Mouse (Mus musculus): Measurements from ENCODE around the gene 1700049E17Rik2. TPM values are rescaled to one million over a fixed set of nuclear protein-coding genes. Genes with fewer than 3 reads are reported as not detected.
"Not testable (repeated sequence)": the region's sequence is repeated elsewhere in the genome, so short reads cannot be mapped to it uniquely, and the experiment has no call there.

The 1700049E17Rik2 gene
- total RNA-seq (2021) = not detected

DNA sequence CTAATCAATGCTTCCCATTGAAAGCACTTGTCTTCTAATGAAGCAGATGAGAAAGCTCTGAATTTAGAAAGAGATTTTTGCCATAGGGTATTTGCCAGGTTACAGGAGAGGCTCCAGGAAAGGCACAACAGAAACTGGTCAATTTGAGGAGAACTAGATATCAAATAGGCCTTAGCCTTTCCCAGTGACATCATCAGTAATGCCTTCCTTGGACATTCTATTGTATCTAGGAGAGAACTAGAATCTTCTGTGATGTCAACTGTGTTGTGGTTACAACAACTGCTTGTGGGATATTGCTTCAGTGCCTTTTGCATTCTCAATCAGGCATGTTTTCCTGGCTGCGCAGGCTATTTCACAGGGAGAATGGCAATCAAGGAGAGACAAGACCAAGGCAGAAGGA, at the start of gene 1700049E17Rik2:
TSS of gene 1700049E17Rik2 (plus strand) at position 301 of the 400 bp plus-strand sequence.
- DNase-seq = not testable (repeated sequence)

DNA sequence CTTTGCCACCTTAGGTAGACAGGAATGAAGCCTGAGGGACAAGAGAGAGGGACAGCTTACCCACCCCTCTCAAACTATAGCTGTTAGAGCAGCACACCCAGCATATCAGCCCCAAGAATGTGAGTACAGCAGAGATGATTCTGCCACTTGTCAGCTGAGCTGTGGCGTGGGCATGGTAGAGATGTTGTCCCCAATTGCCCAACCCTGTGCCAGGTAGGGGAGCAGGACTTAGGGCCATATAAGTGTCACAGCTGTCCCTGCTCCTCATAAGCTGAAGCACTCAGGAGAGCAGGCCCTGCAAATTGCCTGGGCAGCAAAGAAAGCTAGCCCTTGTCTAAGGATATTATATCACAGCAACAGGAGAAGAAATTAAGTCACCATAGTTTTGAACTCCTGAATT, 48.3 kb upstream of the 1700049E17Rik2 start:
- DNase-seq = not testable (repeated sequence)

DNA sequence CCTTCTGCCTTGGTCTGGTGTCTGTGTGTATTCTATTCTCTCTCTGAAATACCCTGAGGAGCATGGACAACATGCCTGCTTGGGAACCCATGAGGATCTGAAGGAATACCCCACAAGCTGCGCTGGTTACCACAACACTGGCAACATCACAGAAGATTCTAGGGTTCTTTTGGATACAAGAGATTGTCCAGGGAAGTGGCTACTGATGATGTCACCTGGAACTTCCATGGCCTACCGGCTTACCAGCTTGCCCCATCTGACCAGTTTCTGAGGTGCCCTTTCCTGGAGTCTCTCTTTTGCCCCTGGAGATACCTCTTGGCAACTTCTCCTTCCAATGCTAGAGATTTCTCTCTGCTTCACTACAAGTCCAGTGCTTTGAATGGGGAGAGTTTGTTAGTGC, 17.5 kb upstream of the 1700049E17Rik2 start, which contains the start of gene Gm7970:
TSS of gene Gm7970 (minus strand) at position 101 of the 400 bp plus-strand sequence.
- DNase-seq = not testable (repeated sequence)

DNA sequence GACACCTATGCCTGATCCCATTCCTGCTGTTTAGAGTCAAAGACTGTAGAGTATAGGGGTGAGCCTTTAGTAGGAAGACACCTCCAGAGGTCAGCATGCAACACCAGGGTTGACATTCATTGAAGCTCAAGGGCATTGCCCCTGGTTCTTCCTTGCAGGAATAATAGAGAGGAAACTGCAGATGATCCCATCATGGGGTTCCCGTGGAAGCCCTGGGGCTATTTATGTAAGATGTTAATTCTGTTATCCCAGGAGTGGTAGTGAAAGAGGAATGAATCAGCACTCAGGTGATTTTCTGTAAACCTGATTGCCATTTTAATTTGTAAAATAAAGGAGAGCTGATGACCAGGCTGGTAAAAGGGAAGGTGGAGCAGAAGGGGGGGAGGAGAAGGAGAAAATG, 13.3 kb downstream of the 1700049E17Rik2 start:
- not testable (repeated sequence) for DNase-seq

DNA sequence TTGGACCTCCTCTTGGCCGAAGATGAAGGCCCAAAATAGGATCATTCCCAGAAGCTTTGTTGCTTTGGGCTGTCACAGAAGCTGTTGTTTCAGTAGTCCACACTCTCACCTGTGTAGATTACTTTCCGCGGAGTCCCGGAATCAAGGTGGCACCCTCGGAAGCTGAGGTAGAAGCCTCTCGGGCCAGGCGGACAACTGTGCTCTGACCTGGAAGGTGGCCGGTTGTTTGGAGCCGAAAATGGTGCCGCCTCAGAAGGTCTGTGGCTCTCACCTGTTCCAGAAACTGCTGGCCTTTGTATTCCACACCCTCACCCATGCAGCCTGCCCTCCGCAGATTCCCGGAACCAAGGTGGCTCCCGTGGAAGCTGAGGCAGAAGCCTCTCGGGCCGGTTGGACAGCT, 27.9 kb downstream of the 1700049E17Rik2 start:
- DNase-seq = not testable (repeated sequence)

DNA sequence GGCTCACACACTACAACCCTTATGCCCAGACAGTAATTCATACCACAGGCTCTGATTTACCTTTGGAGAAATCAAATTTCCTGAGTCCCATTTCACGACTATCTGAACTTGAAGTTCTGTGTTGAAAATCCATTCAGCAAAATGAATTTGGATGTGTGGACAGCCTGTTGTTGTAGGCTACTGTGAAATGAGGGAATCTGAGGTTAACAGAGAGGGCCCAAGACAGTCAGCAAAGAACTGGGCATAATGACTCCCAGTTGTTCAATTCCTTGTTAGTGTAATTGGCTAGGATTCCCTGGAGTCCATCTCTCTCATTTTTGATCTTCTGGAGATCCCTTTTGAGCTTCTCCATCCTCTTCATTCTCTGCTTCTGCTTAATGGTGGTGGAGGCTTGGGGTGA, 37.7 kb downstream of the 1700049E17Rik2 start:
- not testable (repeated sequence) for DNase-seq

DNA sequence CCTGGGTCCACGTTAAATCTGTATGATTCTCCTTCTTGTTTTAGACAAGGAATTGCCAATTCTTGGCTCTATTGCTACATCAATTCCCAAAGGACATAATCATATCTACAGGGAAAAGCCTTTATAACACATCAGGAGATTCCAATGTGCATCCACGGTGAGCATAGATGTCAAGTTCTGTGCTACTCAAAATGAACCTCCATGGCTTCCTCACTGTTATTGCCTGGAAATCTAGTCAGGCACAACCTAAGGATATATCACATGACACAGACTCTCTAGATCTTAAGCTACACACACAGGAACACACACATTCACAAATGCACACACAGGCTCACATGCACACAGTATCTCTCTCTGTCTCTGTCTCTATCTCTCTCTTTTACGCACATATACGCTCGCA, 49.5 kb downstream of the 1700049E17Rik2 start:
- not testable (repeated sequence) for DNase-seq

DNA sequence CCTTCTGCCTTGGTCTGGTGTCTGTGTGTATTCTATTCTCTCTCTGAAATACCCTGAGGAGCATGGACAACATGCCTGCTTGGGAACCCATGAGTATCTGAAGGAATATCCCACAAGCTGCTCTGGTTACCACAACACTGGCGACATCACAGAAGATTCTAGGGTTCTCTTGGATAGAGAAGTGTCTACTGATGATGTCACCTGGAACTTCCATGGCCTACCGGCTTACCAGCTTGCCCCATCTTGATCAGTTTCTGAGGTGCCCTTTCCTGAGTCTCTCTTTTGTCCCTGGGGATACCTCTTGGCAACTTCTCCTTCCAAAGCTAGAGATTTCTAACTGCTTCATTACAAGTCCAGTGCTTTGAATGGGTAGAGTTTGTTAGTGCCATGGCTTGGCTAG, 51.5 kb downstream of the 1700049E17Rik2 start, which contains the start of gene Gm3072:
TSS of gene Gm3072 (minus strand) at position 101 of the 400 bp plus-strand sequence.
- not testable (repeated sequence) for DNase-seq

DNA sequence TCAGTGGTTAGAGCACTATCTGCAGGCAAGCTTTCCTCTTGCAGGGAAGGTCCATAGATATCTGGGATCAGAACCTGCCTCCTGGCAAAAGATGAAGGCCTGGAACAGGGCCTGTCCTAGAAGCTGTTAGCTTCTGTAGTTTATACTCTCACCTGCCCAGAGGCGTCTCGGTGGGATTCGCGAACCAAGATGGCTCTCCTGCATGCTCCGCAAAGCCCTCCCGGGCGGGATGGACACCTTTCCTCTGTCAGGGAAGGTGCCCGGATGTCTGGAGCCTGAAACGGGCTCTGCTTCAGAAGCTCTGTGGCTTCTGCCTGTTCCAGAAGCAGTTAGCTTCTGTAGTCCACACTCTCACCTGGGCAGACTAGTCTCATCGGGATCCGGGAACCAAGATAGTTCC, 57.1 kb downstream of the 1700049E17Rik2 start:
- not testable (repeated sequence) for DNase-seq

Other genes starting within 250 kb of the 1700049E17Rik2 start
- not detected for gene Gm5798, start 224.6 kb upstream of the 1700049E17Rik2 start, total RNA-seq (2021)
- gene Gm7945, start 186.8 kb upstream of the 1700049E17Rik2 start, total RNA-seq (2021) = not detected
- not detected for gene Gm6482, start 164.9 kb upstream of the 1700049E17Rik2 start, total RNA-seq (2021)
- gene Gm7954, start 119.7 kb upstream of the 1700049E17Rik2 start, total RNA-seq (2021) = not detected
- gene Gm3486, start 83.7 kb upstream of the 1700049E17Rik2 start, total RNA-seq (2021) = not detected
- not detected for gene Gm7970, start 17.6 kb upstream of the 1700049E17Rik2 start, total RNA-seq (2021)
- not detected for gene Gm3072, start 51.4 kb downstream of the 1700049E17Rik2 start, total RNA-seq (2021)
- not detected for gene Gm3676, start 73.3 kb downstream of the 1700049E17Rik2 start, total RNA-seq (2021)
- gene Gm8068, start 128.7 kb downstream of the 1700049E17Rik2 start, total RNA-seq (2021) = not detected
- not detected for gene Gm7929, start 177.4 kb downstream of the 1700049E17Rik2 start, total RNA-seq (2021)
- gene Gm47189, start 199.2 kb downstream of the 1700049E17Rik2 start, total RNA-seq (2021) = not detected

Measured in layer of hippocampus, postnatal 36 days (tissue).